Mouse (Mus musculus) left cerebral cortex, postnatal 10 days (tissue): Measurements from ENCODE around the gene Orc5. TPM values are rescaled to one million over a fixed set of nuclear protein-coding genes. Genes with fewer than 3 reads are reported as not detected.
A peak's percentile ranks its signal among the peaks of the same experiment; 100 is the strongest.
"Not testable (repeated sequence)": the region's sequence is repeated elsewhere in the genome, so short reads cannot be mapped to it uniquely, and the experiment has no call there.

ENCODE experiments used
- DNase-seq, 2 experiments: peaks; one replicate each; pipeline ENCODE4 v3.0.0; 2021 to 2022; ENCODE audit warnings: low spot score in 2 of 2, mixed read lengths in 1 of 2; ENCODE audit errors: extremely low spot score in 1 of 2
- intact Hi-C: fragments of 180-260 bp; cut with DNase I; formaldehyde crosslinking; loops from one replicate; pipeline ENCODE4 v1.15.1; 2025
- total RNA-seq, 2 experiments: library from RNA; stranded (reverse); gene quantifications; 2 replicates each; pipeline ENCODE4 v1.2.3; 2021

Orc5 gene
- total RNA-seq, 2 experiments from 2014 or later, result 23.1 TPM

GRCm38 (mm10) chr5:22542676-22543075 is 7.6 kb downstream of the Orc5 start:
- no peak for DNase-seq
- intact Hi-C loops, result no loop called here

DNA sequence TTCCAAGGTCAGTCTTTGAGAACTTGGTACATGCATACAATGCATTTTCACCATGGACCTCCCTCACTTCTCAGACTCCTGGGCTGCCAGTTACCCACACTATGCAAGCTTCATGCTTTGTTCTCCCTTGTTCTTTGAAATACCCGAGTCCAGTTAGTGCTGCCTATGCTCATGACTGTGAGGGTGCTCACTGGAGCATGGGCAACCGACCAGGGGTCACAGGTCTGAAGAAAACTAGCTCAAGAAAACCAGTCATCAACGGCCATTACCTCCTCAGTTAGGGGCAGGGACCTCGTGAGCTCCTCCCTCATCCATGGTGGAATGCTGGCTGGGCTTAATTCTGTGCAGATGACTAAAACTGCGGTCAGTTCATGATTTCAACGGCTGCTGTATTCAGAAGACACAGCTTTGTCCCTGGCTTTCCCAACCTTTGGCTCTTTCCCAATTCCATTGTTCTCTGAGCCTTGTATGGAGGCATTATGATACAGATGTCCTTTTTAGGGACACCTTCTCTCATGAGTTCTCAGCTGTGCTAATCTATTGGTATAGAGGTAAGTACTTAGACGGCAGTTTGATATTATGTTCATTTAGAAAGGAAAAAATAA is 11.1 kb downstream of the Orc5 start:
- no peak for DNase-seq
- intact Hi-C loops, result no loop called here

DNA sequence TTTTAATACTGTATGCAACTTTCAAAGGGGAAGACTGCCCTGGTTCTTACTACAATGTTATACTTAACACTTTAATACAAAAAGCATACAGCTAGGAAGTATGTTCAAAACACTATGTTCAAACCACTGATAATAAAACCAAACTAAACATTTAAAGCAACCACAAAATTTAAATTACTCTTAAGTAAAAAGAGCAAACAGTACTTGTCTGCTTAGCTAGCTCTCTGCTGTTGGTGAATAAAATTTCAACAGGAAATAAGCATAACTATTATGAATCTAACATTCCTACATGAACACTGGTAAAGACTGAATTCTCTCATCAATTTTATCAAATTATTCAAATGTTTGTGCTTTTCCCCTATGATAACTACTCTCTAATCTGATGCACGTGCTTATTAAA is 13.5 kb downstream of the Orc5 start:
- intact Hi-C loops, result no loop called here

GRCm38 (mm10) chr5:22532571-22532970 is 17.7 kb downstream of the Orc5 start:
- no peak for DNase-seq
- intact Hi-C loops, result no loop called here

More for the DNA sequence above, 13.5 kb downstream of the Orc5 start:
- no peak for DNase-seq

DNA sequence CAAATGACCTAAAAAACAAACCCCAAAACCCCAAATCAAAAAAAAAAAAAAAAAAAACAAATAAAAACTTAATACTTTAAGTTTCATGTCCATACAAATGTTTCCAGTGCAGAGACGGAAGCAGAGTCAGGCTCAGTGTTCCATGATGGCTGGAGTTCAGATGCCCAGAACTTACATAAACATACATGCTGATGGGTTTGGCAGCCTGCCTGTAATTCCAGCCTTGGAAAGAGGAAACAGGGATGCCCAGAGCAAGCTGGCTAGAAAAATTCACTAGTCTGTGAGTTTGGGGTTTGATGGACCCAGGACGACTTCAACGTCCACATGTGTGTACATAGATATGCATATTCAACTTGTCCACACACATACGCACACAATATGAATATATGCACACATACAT is 27.6 kb downstream of the Orc5 start:
- no peak for DNase-seq
- intact Hi-C loops, result no loop called here

- intact Hi-C loops, result loop anchor here (5.0 to 10.0 kb wide), 4 partner anchors 587 to 865 kb away; partner anchors contain the start of genes Dnajc2 and Psmc2
- no peak for DNase-seq
Observed at GRCm38 (mm10) chr5:22519708-22520107, 30.5 kb downstream of the Orc5 start.

GRCm38 (mm10) chr5:22515745-22516144 is 34.5 kb downstream of the Orc5 start:
- intact Hi-C loops, result loop anchor here (5.0 to 10.0 kb wide), 4 partner anchors 583 to 861 kb away; partner anchors contain the start of genes Dnajc2 and Psmc2
- not testable (repeated sequence) for DNase-seq

DNA sequence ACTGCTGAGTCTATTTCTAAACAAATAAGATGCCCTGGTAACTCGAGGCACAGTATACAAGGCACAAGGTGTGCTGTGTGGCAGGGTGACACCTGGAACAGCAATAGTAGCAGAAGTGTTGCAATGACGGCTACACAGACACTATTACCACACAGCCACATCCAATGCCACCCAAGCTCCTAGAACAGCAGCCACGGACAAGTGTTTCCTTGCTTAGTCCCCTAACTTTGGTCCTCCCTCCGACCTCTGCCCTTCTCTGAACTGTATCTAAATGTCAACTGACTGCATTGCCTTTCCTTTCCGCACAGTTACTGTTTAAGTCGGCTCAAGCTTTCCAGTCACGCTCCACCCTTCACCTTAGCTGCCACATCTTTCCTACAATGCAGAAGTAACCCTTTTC is 36.0 kb downstream of the Orc5 start:
- intact Hi-C loops, result loop anchor here (10.0 kb wide), 3 partner anchors 699 to 859 kb away; partner anchors contain the start of genes Dnajc2 and Psmc2

DNA sequence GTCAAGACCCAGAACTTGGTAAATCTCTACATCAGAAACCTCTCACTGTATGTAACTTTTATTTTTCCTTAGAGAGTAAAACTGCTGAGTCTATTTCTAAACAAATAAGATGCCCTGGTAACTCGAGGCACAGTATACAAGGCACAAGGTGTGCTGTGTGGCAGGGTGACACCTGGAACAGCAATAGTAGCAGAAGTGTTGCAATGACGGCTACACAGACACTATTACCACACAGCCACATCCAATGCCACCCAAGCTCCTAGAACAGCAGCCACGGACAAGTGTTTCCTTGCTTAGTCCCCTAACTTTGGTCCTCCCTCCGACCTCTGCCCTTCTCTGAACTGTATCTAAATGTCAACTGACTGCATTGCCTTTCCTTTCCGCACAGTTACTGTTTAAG is 37.6 kb downstream of the Orc5 start:
- DNase-seq, result not testable (repeated sequence)
- intact Hi-C loops, result loop anchor here (10.0 kb wide), 3 partner anchors 698 to 858 kb away; partner anchors contain the start of genes Dnajc2 and Psmc2

More for the DNA sequence above, 36.0 kb downstream of the Orc5 start:
- DNase-seq, result not testable (repeated sequence)

DNA sequence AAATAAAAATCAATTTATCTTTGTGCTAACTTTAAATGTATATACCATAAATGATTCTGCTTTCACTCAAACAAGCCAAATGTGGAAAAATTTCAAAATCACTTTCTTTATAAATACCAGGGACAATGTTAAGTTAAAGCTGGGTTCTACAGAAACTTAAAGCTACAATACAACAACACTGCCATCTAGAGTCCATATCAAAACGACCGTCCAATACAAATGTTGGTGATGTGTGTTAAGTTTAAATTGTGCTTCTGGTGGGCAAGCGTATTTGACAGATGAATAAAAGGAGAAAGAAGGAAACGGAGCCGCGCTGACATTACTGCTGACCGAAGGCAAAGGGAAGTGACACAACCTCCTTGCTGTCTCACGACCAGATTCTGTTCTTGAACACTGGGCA is 38.4 kb downstream of the Orc5 start:
- intact Hi-C loops, result loop anchor here (10.0 kb wide), 3 partner anchors 697 to 857 kb away; partner anchors contain the start of genes Dnajc2 and Psmc2

DNA sequence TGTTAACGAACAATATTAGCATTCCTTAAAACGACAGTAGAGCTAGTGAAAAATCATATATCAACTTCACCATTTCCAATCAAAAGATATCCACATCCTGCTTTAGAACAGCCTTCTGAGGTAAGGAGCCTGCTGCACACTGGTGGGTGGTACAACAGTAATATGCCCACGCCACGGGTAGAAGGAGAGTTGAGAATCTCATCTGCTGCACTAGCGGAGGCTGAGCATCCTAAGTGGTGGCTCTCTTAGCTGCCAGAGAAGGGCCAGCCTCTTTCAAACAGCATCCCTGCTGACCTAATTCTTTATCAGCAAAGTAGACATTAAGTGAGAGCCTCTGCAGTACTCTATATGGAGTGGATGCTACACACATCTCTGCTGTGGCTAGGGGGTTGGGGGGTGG is 41.7 kb downstream of the Orc5 start:
- no peak for DNase-seq
- intact Hi-C loops, result no loop called here

More for the DNA sequence above, 38.4 kb downstream of the Orc5 start:
- no peak for DNase-seq

- intact Hi-C loops, result no loop called here
- DNase-seq, result no peak
Observed at GRCm38 (mm10) chr5:22499437-22499836, 50.8 kb downstream of the Orc5 start.

DNA sequence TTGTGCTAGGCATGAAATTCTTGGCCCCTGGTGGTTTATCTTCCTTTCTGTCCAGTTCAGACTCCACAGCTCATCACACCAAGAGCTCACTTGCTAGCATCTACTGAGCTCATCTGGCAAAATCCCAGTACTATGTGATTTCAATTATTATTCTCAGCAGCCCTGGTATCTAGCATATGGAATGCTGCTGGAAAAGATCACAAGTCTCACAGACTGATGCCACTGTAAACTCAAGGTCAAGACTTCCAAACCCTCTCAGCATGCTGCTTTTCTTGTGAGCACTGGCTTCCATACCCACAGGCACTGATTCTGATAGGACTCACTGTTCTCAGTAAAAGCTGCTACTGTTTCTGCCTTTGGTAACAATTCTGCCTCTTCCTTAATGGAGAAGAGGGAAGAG is 59.1 kb downstream of the Orc5 start:
- DNase-seq, result no peak
- intact Hi-C loops, result no loop called here

DNA sequence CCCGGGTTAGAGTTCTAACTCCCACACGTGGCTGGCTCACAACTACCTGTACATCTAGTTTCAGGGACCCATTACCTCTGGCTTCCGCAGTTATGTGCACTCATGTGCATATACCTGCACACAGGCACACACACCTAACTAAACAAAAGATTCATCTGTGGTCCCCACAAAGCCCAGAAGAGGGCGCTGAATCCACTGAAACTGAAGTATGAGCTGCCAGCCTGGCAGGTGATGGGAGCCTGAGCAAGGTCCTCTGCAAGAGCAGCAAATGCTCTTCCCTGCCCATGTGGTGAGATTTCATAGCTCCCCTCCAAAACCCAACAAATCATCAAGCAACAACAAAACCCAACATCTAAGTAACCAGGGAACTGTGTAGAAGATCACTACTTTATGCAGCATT is 61.1 kb downstream of the Orc5 start:
- DNase-seq, result no peak
- intact Hi-C loops, result no loop called here

GRCm38 (mm10) chr5:22486601-22487206 is 63.5 kb downstream of the Orc5 start:
- intact Hi-C loops, result no loop called here
- peak in 1 of 2 experiments; percentile 31 for DNase-seq

- no peak for DNase-seq
- intact Hi-C loops, result no loop called here
Observed at GRCm38 (mm10) chr5:22485764-22486163, 64.5 kb downstream of the Orc5 start.

DNA sequence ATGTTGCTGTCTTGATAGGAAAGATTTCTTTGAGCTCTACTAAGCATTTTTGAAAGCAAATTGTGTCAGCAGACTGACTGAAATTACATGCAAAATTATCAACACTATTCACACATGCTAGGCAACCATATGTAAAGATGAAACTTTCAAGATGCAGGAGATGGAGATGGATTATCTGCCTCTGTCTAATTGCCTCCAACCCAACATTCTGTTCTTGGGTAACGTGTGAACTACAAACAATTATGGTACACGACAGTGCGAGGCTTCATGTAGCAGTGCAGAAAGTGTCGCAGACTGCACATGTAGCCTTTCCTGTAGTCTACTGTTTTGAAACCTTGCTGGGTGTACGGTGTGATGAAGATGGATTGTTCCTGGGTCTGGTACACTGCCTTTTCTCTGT is 67.7 kb downstream of the Orc5 start:
- intact Hi-C loops, result no loop called here
- DNase-seq, result no peak

DNA sequence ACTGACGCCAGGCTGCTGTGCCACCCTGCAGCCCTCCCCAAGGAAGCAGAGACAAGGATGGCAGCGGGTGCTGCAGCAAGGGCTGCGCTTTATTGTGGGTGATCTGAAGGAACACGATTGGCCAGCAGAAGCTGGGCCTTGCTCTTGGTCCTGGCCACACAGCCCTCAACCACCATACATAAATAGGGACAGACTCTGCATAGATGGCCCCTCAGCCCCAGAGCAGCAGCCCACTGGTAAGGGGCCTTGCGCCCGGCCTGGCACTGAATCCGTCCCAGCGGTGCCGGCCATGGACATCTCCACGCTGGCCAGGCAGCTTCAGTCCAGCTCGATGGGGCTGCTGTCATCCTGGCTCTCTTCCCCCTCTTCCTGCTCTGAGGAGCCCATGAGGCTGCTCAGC is 77.8 kb downstream of the Orc5 start:
- intact Hi-C loops, DNase-seq: not testable (repeated sequence)

- no peak for DNase-seq
- intact Hi-C loops, result no loop called here
Observed at GRCm38 (mm10) chr5:22471243-22471642, 79.0 kb downstream of the Orc5 start.
